Mouse (Mus musculus) mouse embryonic stem cell (cell line): ENCODE data around the gene Olfr474.
"Not testable (repeated sequence)": the region's sequence is repeated elsewhere in the genome, so short reads cannot be mapped to it uniquely, and the experiment has no call there.

Source experiments
- in situ Hi-C, 2 experiments: fragments of 300-500 bp; cut with MboI; formaldehyde crosslinking; loops; 1 replicate in 1 of 2; 3 replicates in 1 of 2; pipeline ENCODE4 v1.14.3; 2019 to 2020; ENCODE audit warnings: low sequenced_read_pairs in 2 of 2, low pct_unique_long_range_greater_than_20kb in 1 of 2, mixed read lengths in 1 of 2; ENCODE audit not compliant: unreplicated experiment in 1 of 2

Gene Olfr474

GRCm38 (mm10) chr7:107954343-107954742 is at the start of gene Olfr474:
Olfr474 (plus strand) TSS chr7:107954643.
- in situ Hi-C loops, result no loop called here

- in situ Hi-C loops, result no loop called here
Observed at GRCm38 (mm10) chr7:107930146-107930545, 24.3 kb upstream of the Olfr474 start, which contains the start of gene Olfr473. Olfr473 (plus strand) TSS chr7:107930446.

GRCm38 (mm10) chr7:107952539-107952938 is 1.9 kb upstream of the Olfr474 start:
- in situ Hi-C loops, result not testable (repeated sequence)

GRCm38 (mm10) chr7:107964503-107964902 is 10.1 kb downstream of the Olfr474 start, which contains the start of gene Olfr476:
Olfr476 (plus strand) TSS chr7:107964803.
- in situ Hi-C loops, result no loop called here

GRCm38 (mm10) chr7:107986393-107986792 is 31.9 kb downstream of the Olfr474 start, which contains the start of gene Olfr477:
Olfr477 (plus strand) TSS chr7:107986693.
- in situ Hi-C loops, result no loop called here
